Mouse (Mus musculus): ENCODE measurements around the gene E2f7.

The E2f7 gene

GRCm38 (mm10) chr10:110744686-110745639, at the start of gene E2f7:
TSS of gene E2f7 (plus strand) at chr10:110745439.
- DNase-seq (ENCODE audit: low read depth): peak; percentile 89

- DNase-seq (ENCODE audit: low read depth): no peak
Observed at GRCm38 (mm10) chr10:110701276-110701675, 44.0 kb upstream of the E2f7 start.

- DNase-seq (ENCODE audit: low read depth): peak; percentile 28
Observed at GRCm38 (mm10) chr10:110705672-110706071, 39.6 kb upstream of the E2f7 start.

GRCm38 (mm10) chr10:110707390-110708113, 37.7 kb upstream of the E2f7 start:
- no peak for DNase-seq (ENCODE audit: low read depth)

GRCm38 (mm10) chr10:110716887-110717286, 28.4 kb upstream of the E2f7 start:
- no peak for DNase-seq (ENCODE audit: low read depth)

GRCm38 (mm10) chr10:110726431-110726830, 18.8 kb upstream of the E2f7 start:
- DNase-seq (ENCODE audit: low read depth): no peak

GRCm38 (mm10) chr10:110727816-110728215, 17.4 kb upstream of the E2f7 start:
- DNase-seq (ENCODE audit: low read depth): peak; percentile 64

- DNase-seq (ENCODE audit: low read depth): peak; percentile 82
Observed at GRCm38 (mm10) chr10:110733343-110733742, 11.9 kb upstream of the E2f7 start.

GRCm38 (mm10) chr10:110743701-110744100, 1.5 kb upstream of the E2f7 start:
- no peak for DNase-seq (ENCODE audit: low read depth)

GRCm38 (mm10) chr10:110744120-110744519, 1.1 kb upstream of the E2f7 start:
- no peak for DNase-seq (ENCODE audit: low read depth)

GRCm38 (mm10) chr10:110745640-110746032, 397 bp downstream of the E2f7 start:
- peak; percentile 47 for DNase-seq (ENCODE audit: low read depth)

- DNase-seq (ENCODE audit: low read depth): no peak
Observed at GRCm38 (mm10) chr10:110749081-110749480, 3.8 kb downstream of the E2f7 start.

GRCm38 (mm10) chr10:110749510-110750305, 4.5 kb downstream of the E2f7 start:
- DNase-seq (ENCODE audit: low read depth): no peak

- DNase-seq (ENCODE audit: low read depth): no peak
Observed at GRCm38 (mm10) chr10:110752849-110753248, 7.6 kb downstream of the E2f7 start.

GRCm38 (mm10) chr10:110755556-110755955, 10.3 kb downstream of the E2f7 start:
- DNase-seq (ENCODE audit: low read depth): no peak

- DNase-seq (ENCODE audit: low read depth): no peak
Observed at GRCm38 (mm10) chr10:110756271-110756793, 11.1 kb downstream of the E2f7 start.

GRCm38 (mm10) chr10:110760552-110760951, 15.3 kb downstream of the E2f7 start:
- DNase-seq (ENCODE audit: low read depth): peak; percentile 61

GRCm38 (mm10) chr10:110762134-110762884, 17.1 kb downstream of the E2f7 start:
- DNase-seq (ENCODE audit: low read depth): peak; percentile 68

- peak; percentile 66 for DNase-seq (ENCODE audit: low read depth)
Observed at GRCm38 (mm10) chr10:110763416-110763815, 18.2 kb downstream of the E2f7 start.

GRCm38 (mm10) chr10:110769538-110769937, 24.3 kb downstream of the E2f7 start:
- DNase-seq (ENCODE audit: low read depth): no peak

- DNase-seq (ENCODE audit: low read depth): no peak
Observed at GRCm38 (mm10) chr10:110773201-110773600, 28.0 kb downstream of the E2f7 start.

Measured in 416B (cell line).